In genomic region chr4:155006296-155006695, GRCm38 (mm10) we compare ENCODE assay signal across 25 mouse cellular contexts. TPM values are rescaled to one million over a fixed set of nuclear protein-coding genes. Genes with fewer than 3 reads are reported as not detected.
"Had no signal": no experiment of that assay in that cellular context is flagged by ENCODE, and none has a peak within 500 bp of the region (broad histone marks: within the 10 kb centered on the region; RNA-seq: fewer than 3 reads in every experiment).

No protein-coding gene starts in this region.

- DNase-seq: kidney, adult 11 months; kidney, adult 8-10 months; kidney, postnatal 10 days; kidney, postnatal 36 days; left cerebral cortex, postnatal 4 days; liver; lung, adult 18-20 months; lung, postnatal 10 days; lung, postnatal 36 days; right cerebral cortex, adult 18-20 months; right cerebral cortex, postnatal 14 days; right cerebral cortex, postnatal 4 days; thymus, adult 2 months; thymus, postnatal 14 days; thymus, postnatal 4 days had no signal

- H3K36me3 ChIP-seq: intestine, embryonic 15.5 days; kidney, embryonic 15.5 days; limb, embryonic 13.5 days; liver, embryonic 12.5 days; liver, embryonic 15.5 days; lung, embryonic 15.5 days; midbrain, embryonic 12.5 days; neural tube, embryonic 12.5 days; stomach, embryonic 15.5 days had no signal

- H3K4me2 ChIP-seq: intestine, embryonic 15.5 days; kidney, embryonic 15.5 days; limb, embryonic 13.5 days; liver, embryonic 12.5 days; liver, embryonic 15.5 days; lung, embryonic 15.5 days; midbrain, embryonic 12.5 days; neural tube, embryonic 12.5 days; stomach, embryonic 15.5 days had no signal

- H3K27ac ChIP-seq: intestine, embryonic 15.5 days; kidney, embryonic 15.5 days; limb, embryonic 13.5 days; liver, embryonic 12.5 days; liver, embryonic 15.5 days; lung, embryonic 15.5 days; midbrain, embryonic 12.5 days; neural tube, embryonic 12.5 days; stomach, embryonic 15.5 days had no signal

- H3K4me1 ChIP-seq: intestine, embryonic 15.5 days; limb, embryonic 13.5 days; liver, embryonic 12.5 days; liver, embryonic 15.5 days; lung, embryonic 15.5 days; midbrain, embryonic 12.5 days; neural tube, embryonic 12.5 days; stomach, embryonic 15.5 days had no signal

- ATAC-seq: intestine, embryonic 15.5 days; liver, embryonic 12.5 days had no signal

- H3K9me3 ChIP-seq: intestine, embryonic 15.5 days; kidney, embryonic 15.5 days; limb, embryonic 13.5 days; liver, embryonic 12.5 days; liver, embryonic 15.5 days; lung, embryonic 15.5 days; megakaryocyte, embryonic 14.5 days; midbrain, embryonic 12.5 days; neural tube, embryonic 12.5 days; stomach, embryonic 15.5 days had no signal

- H3K4me3 ChIP-seq: intestine, embryonic 15.5 days; kidney, embryonic 15.5 days; limb, embryonic 13.5 days; liver, embryonic 12.5 days; liver, embryonic 15.5 days; lung, embryonic 15.5 days; midbrain, embryonic 12.5 days; neural tube, embryonic 12.5 days; stomach, embryonic 15.5 days had no signal

- H3K9ac ChIP-seq: intestine, embryonic 15.5 days; kidney, embryonic 15.5 days; limb, embryonic 13.5 days; liver, embryonic 12.5 days; liver, embryonic 15.5 days; lung, embryonic 15.5 days; midbrain, embryonic 12.5 days; neural tube, embryonic 12.5 days; stomach, embryonic 15.5 days had no signal

- H3K27me3 ChIP-seq: intestine, embryonic 15.5 days; kidney, embryonic 15.5 days; limb, embryonic 13.5 days; liver, embryonic 15.5 days; lung, embryonic 15.5 days; stomach, embryonic 15.5 days had no signal

RNA-seq across cellular contexts. Expression of gene Plch2, which starts 50.3 kb away (rescaled TPM):
- polyA plus RNA-seq: liver, embryonic 15.5 days had no signal
